ENCODE assay signal across 9 mouse cellular contexts in genomic region chr1:133716464-133716863, GRCm38 (mm10). TPM values are rescaled to one million over a fixed set of nuclear protein-coding genes. Genes with fewer than 3 reads are reported as not detected.
A peak's percentile ranks its signal among the peaks of the same experiment; 100 is the strongest.
DNase-seq lines count a peak whose midpoint lies in the region; ATAC-seq and TF ChIP-seq lines count a peak whose summit lies in the region.
"Had no signal": no experiment of that assay in that cellular context is flagged by ENCODE, and none has a peak within 500 bp of the region (broad histone marks: within the 10 kb centered on the region; RNA-seq: fewer than 3 reads in every experiment).

No protein-coding gene starts in this region.

- peak; percentile 71 for TF ChIP-seq CTCF in bone marrow, adult 2 months (IDR thresholded peaks at IDR 0.05; ENCODE audit: control insufficient read depth, insufficient read depth, low read length)

- H3K4me3 ChIP-seq in bone marrow, adult 2 months (replicated peaks; ENCODE audit: control insufficient read depth, low read depth, low read length): no peak overlapping the region
- no peak overlapping the region for H3K4me3 ChIP-seq in hindbrain, embryonic 16.5 days (ENCODE audit: low read length)
- H3K4me3 ChIP-seq: stomach, embryonic 15.5 days had no signal

- H3K36me3 ChIP-seq in hindbrain, embryonic 16.5 days (ENCODE audit: control insufficient read depth, insufficient read depth, low read length): no peaks in the 10 kb centered on the region

- 32% methylated on average over 7 of the region's 7 CpGs for WGBS in bone marrow, adult 2 months
- 29% methylated on average over 7 of the region's 7 CpGs for WGBS in hindbrain, embryonic 16.5 days

- peak; percentile 54 for ATAC-seq in inflammation-experienced regulatory T-cells, adult 6 months
- ATAC-seq in hindbrain, embryonic 16.5 days: no peak

- no peak overlapping the region for H3K4me2 ChIP-seq in hindbrain, embryonic 16.5 days (ENCODE audit: low read length)
- H3K4me2 ChIP-seq: stomach, embryonic 15.5 days had no signal

- intact Hi-C loops in heart, postnatal 14 days (cut with DNase I): loop anchor here (5.0 kb wide), 1 partner anchor 84 kb away; no protein-coding TSS in a partner anchor

- no peaks in the 10 kb centered on the region for H3K9me3 ChIP-seq in hindbrain, embryonic 16.5 days (ENCODE audit: control insufficient read depth, low read length)
- H3K9me3 ChIP-seq: stomach, embryonic 15.5 days had no signal

- no peaks in the 10 kb centered on the region for H3K27me3 ChIP-seq in hindbrain, embryonic 16.5 days (replicated peaks; ENCODE audit: control insufficient read depth, insufficient read depth, low read length)
- H3K27me3 ChIP-seq: stomach, embryonic 15.5 days had no signal

- no peak overlapping the region for H3K9ac ChIP-seq in hindbrain, embryonic 16.5 days (ENCODE audit: low read depth, low read length)
- H3K9ac ChIP-seq: stomach, embryonic 15.5 days had no signal

- no peak overlapping the region for H3K27ac ChIP-seq in bone marrow, adult 2 months (ENCODE audit: control insufficient read depth, insufficient read depth, low read depth, low read length, poor library complexity)
- H3K27ac ChIP-seq in hindbrain, embryonic 16.5 days (ENCODE audit: low read depth, low read length): no peak overlapping the region
- H3K27ac ChIP-seq: stomach, embryonic 15.5 days had no signal

- DNase-seq in heart, postnatal 14 days: peak; percentile 55 to 74
- DNase-seq in heart, adult 8-10 months (ENCODE audit: low spot score): no peak
- peak; percentile 74 to 76 for DNase-seq in CD8-positive naive resting alpha-beta T cell, adult 2 months (ENCODE audit: low read depth in 2 of 2, low spot score in 2 of 2)
- DNase-seq in mesoderm, embryonic 11.5 days (ENCODE audit: low read depth, low spot score): peak; percentile 41
- DNase-seq in thymus, postnatal 25 days: peak; percentile 72

- TF ChIP-seq POLR2A in bone marrow, adult 2 months (IDR thresholded peaks at IDR 0.05; ENCODE audit: borderline replicate concordance, control insufficient read depth, low read depth, low read length): no peak

- no peaks in the 10 kb centered on the region for H3K4me1 ChIP-seq in bone marrow, adult 2 months (ENCODE audit: control insufficient read depth, insufficient read depth, low read length)
- no peaks in the 10 kb centered on the region; the same call in 1 of the 2 replicates for H3K4me1 ChIP-seq in hindbrain, embryonic 16.5 days (ENCODE audit: control insufficient read depth, insufficient read depth, low read depth, low read length)

RNA-seq across cellular contexts. Expression of gene Lax1, which starts 26.6 kb away (rescaled TPM):
- total RNA-seq in heart, postnatal 14 days (2021): under 1 TPM; 0.19 to 0.51 TPM
- total RNA-seq in heart, adult 8-10 months (2022): under 1 TPM in 3 of 4 experiments, not detected in 1; 0.19 to 0.38 (median 0.23) TPM
- polyA plus RNA-seq in bone marrow, adult 2 months (2011; ENCODE audit: insufficient read depth, insufficient read length, low replicate concordance, missing spikeins): 9.5 and 16.1 TPM in 2 replicates
- 100 to 1,000 TPM; 141 to 216 (median 148) TPM for polyA plus RNA-seq in inflammation-experienced regulatory T-cells, adult 6 months (2017; shearing (Covaris generic))
- 0.06 TPM in 1 of 2 replicates, not detected in the other for polyA plus RNA-seq in hindbrain, embryonic 16.5 days (2015; fragmentation: Nextera tagmentation; extraction: Ambion mirVana)

RNA-seq across cellular contexts. Expression of gene Gm38394, which starts 55.3 kb away (rescaled TPM):
- 10 to 100 TPM; 28.3 to 29.5 TPM for total RNA-seq in heart, postnatal 14 days (2021)
- total RNA-seq in heart, adult 8-10 months (2022): 10 to 100 TPM; 11.2 to 15.3 (median 13.6) TPM
- 9.1 and 13.1 TPM in 2 replicates for polyA plus RNA-seq in bone marrow, adult 2 months (2011; ENCODE audit: insufficient read depth, insufficient read length, low replicate concordance, missing spikeins)
- polyA plus RNA-seq in inflammation-experienced regulatory T-cells, adult 6 months (2017; shearing (Covaris generic)): 1 to 10 TPM; 2.8 to 3.6 (median 3.5) TPM
- 2.1 and 2.3 TPM in 2 replicates for polyA plus RNA-seq in hindbrain, embryonic 16.5 days (2015; fragmentation: Nextera tagmentation; extraction: Ambion mirVana)

RNA-seq across cellular contexts. Expression of gene Zbed6, which starts 55.8 kb away (rescaled TPM):
- 1 to 10 TPM; 3.4 to 5.8 TPM for total RNA-seq in heart, postnatal 14 days (2021)
- total RNA-seq in heart, adult 8-10 months (2022): 1 to 10 TPM; 2.0 to 4.7 (median 3.3) TPM
- not detected in 2 replicates for polyA plus RNA-seq in bone marrow, adult 2 months (2011; ENCODE audit: insufficient read depth, insufficient read length, low replicate concordance, missing spikeins)
- polyA plus RNA-seq in inflammation-experienced regulatory T-cells, adult 6 months (2017; shearing (Covaris generic)): not detected
- not detected in 2 replicates for polyA plus RNA-seq in hindbrain, embryonic 16.5 days (2015; fragmentation: Nextera tagmentation; extraction: Ambion mirVana)
- polyA plus RNA-seq: stomach, embryonic 15.5 days had no signal
